Mouse (Mus musculus): Measurements from ENCODE around the gene Suclg2. TPM values are rescaled to one million over a fixed set of nuclear protein-coding genes. Genes with fewer than 3 reads are reported as not detected.

Gene Suclg2
- polyA plus RNA-seq, 1 experiment from 2014 or later = 42.9 TPM

DNA sequence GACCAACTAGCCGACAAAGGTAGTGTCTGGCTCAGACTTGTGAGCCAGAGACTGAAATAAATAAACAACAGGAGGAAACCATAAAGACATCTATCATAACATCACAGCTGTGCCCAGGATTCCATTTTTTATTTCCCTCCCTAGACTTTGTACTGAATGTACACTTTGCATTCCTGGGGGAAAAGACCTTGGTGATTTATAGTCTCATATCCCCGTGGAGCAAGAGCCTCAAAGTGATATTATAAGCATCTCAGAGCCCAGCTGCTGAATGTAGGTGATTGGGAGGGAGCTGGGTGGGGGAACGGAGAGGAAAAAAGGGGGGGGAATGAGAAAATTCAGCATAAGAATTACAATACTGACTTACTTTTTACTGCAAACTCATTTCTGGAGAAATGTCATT, 259.2 kb downstream of the Suclg2 start:
- H3K4me1 ChIP-seq (ENCODE audit: control insufficient read depth, low read depth, low read length) = no peaks in the 10 kb centered on the region
- 49% methylated on average over 3 of the region's 3 CpGs for WGBS (ENCODE audit: insufficient replicate concordance)
- H3K9me3 ChIP-seq (replicated peaks; ENCODE audit: control insufficient read depth, low read length) = no peaks in the 10 kb centered on the region
- H3K4me3 ChIP-seq (ENCODE audit: low read depth, low read length) = no peak overlapping the region
- no peaks in the 10 kb centered on the region for H3K36me3 ChIP-seq (ENCODE audit: control insufficient read depth, insufficient read depth)
- H3K9ac ChIP-seq (ENCODE audit: low read depth, low read length) = no peak overlapping the region
- ATAC-seq (ENCODE audit: low read depth) = no peak
- H3K4me2 ChIP-seq (ENCODE audit: low read depth, low read length) = no peak overlapping the region
- H3K27ac ChIP-seq (ENCODE audit: low read length) = no peak overlapping the region
- H3K27me3 ChIP-seq (ENCODE audit: control insufficient read depth, insufficient read depth, low read depth, low read length) = no peaks in the 10 kb centered on the region

GRCm38 (mm10) chr6:95446151-95446550, 272.4 kb downstream of the Suclg2 start:
- Histone ChIP-seq H3K4me1 (ENCODE audit: control insufficient read depth, low read depth, low read length) (no peaks in the 10 kb centered on the region), H3K4me3 (ENCODE audit: low read depth, low read length) (no peak overlapping the region), H3K27ac (ENCODE audit: low read length) (no peak overlapping the region), H3K36me3 (ENCODE audit: control insufficient read depth, insufficient read depth) (no peaks in the 10 kb centered on the region), H3K27me3 (ENCODE audit: control insufficient read depth, insufficient read depth, low read depth, low read length) (no peaks in the 10 kb centered on the region), H3K9me3 (replicated peaks; ENCODE audit: control insufficient read depth, low read length) (no peaks in the 10 kb centered on the region), H3K9ac (ENCODE audit: low read depth, low read length) (no peak overlapping the region), H3K4me2 (ENCODE audit: low read depth, low read length) (no peak overlapping the region)
- 51% methylated on average over 2 of the region's 2 CpGs for WGBS (ENCODE audit: insufficient replicate concordance)
- no peak for ATAC-seq (ENCODE audit: low read depth)

DNA sequence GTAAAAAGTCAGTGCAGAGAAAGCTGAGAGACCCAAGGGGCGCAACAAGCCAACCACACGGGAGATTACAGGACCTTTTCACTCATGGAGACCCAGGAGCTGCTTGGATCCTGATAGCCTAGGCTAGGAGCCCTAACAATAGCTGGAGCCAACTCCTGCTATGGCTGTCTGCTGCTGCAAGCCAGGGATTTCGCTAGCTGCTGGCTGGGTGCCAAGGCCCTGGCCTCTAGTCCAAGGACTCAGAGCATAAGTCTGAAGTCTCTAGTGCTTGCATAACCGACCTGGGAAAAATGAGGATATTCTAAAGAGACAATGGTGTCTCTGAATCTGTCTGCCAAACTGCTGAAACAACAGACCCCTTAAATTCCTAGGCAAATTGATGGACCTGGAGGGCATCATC, 273.6 kb downstream of the Suclg2 start:
- Histone ChIP-seq H3K27me3 (ENCODE audit: control insufficient read depth, insufficient read depth, low read depth, low read length) (no peaks in the 10 kb centered on the region), H3K9me3 (replicated peaks; ENCODE audit: control insufficient read depth, low read length) (no peaks in the 10 kb centered on the region), H3K4me3 (ENCODE audit: low read depth, low read length) (no peak overlapping the region), H3K4me1 (ENCODE audit: control insufficient read depth, low read depth, low read length) (no peaks in the 10 kb centered on the region), H3K27ac (ENCODE audit: low read length) (no peak overlapping the region), H3K9ac (ENCODE audit: low read depth, low read length) (no peak overlapping the region), H3K4me2 (ENCODE audit: low read depth, low read length) (no peak overlapping the region), H3K36me3 (ENCODE audit: control insufficient read depth, insufficient read depth) (no peaks in the 10 kb centered on the region)
- WGBS (ENCODE audit: insufficient replicate concordance) = 62% methylated on average over 4 of the region's 4 CpGs
- ATAC-seq (ENCODE audit: low read depth) = no peak

All from liver, embryonic 16.5 days (tissue).